Mouse (Mus musculus): ENCODE results near the gene Trir. TPM values are rescaled to one million over a fixed set of nuclear protein-coding genes. Genes with fewer than 3 reads are reported as not detected.

The Trir gene
- polyA plus RNA-seq, 1 experiment: 198 TPM

- no peak for TF ChIP-seq TCF3 (IDR thresholded peaks at IDR 0.05; ENCODE audit: insufficient read length, low read depth)
- no peak for TF ChIP-seq CEBPB (IDR thresholded peaks at IDR 0.05; ENCODE audit: insufficient read depth, poor library complexity, severe bottlenecking)
- TF ChIP-seq E2F4 (IDR thresholded peaks at IDR 0.05; ENCODE audit: insufficient read depth): no peak
- TF ChIP-seq SRF (IDR thresholded peaks at IDR 0.05; ENCODE audit: control insufficient read depth, insufficient read length, low read depth): no peak
- no peak for TF ChIP-seq USF1 (IDR thresholded peaks at IDR 0.05; ENCODE audit: low read depth)
- TF ChIP-seq POLR2A (IDR thresholded peaks at IDR 0.05; ENCODE audit: insufficient read length, low read depth): no peak
- TF ChIP-seq MYOD1 (IDR thresholded peaks at IDR 0.05; ENCODE audit: control insufficient read depth in 1 of 3, insufficient read length in 2 of 3, low read depth in 2 of 3): no peak
- no peak for TF ChIP-seq REST (IDR thresholded peaks at IDR 0.05; ENCODE audit: insufficient read depth, insufficient read length)
- TF ChIP-seq MAX (IDR thresholded peaks at IDR 0.05; ENCODE audit: low read depth): no peak
- TF ChIP-seq POLR2AphosphoS2 (IDR thresholded peaks at IDR 0.05; ENCODE audit: insufficient read length, low read depth): no peak
- TF ChIP-seq TCF12 (IDR thresholded peaks at IDR 0.05; ENCODE audit: insufficient read depth, poor library complexity, severe bottlenecking): no peak
- TF ChIP-seq MYOG (IDR thresholded peaks at IDR 0.05; ENCODE audit: control insufficient read depth in 1 of 3, insufficient read depth in 1 of 3, insufficient read length in 2 of 3, low read depth in 2 of 3): no peak
- H3K27me3 ChIP-seq (ENCODE audit: control insufficient read depth, insufficient read depth, insufficient read length): no peaks in the 10 kb centered on the region
- H3K4me2 ChIP-seq (ENCODE audit: low read depth): peak overlapping the region; percentile 88
- H3ac ChIP-seq (ENCODE audit: control insufficient read depth, insufficient read length): peak overlapping the region; percentile 75
- peak overlapping the region; percentile 99 for H3K4me3 ChIP-seq
- peaks cover 58% of the 10 kb centered on the region for H3K79me2 ChIP-seq (ENCODE audit: control insufficient read depth, insufficient read depth)
- peaks cover 19% of the 10 kb centered on the region for H3K36me3 ChIP-seq (ENCODE audit: control insufficient read depth, insufficient read depth)
Observed at GRCm38 (mm10) chr8:85027516-85027855, 863 bp downstream of the Trir start.

GRCm38 (mm10) chr8:85027922-85028321 lies 1.3 kb downstream of the Trir start:
- Histone ChIP-seq H3ac (ENCODE audit: control insufficient read depth, insufficient read length) (peak overlapping the region; percentile 75), H3K4me3 (peak overlapping the region; percentile 99), H3K4me2 (ENCODE audit: low read depth) (peak overlapping the region; percentile 88), H3K79me2 (ENCODE audit: control insufficient read depth, insufficient read depth) (peaks cover 59% of the 10 kb centered on the region), H3K36me3 (ENCODE audit: control insufficient read depth, insufficient read depth) (peaks cover 23% of the 10 kb centered on the region), H3K27me3 (ENCODE audit: control insufficient read depth, insufficient read depth, insufficient read length) (no peaks in the 10 kb centered on the region)
- TF ChIP-seq MYOD1 (IDR thresholded peaks at IDR 0.05; ENCODE audit: control insufficient read depth in 1 of 3, insufficient read length in 2 of 3, low read depth in 2 of 3) (no peak), USF1 (IDR thresholded peaks at IDR 0.05; ENCODE audit: low read depth) (no peak), SRF (IDR thresholded peaks at IDR 0.05; ENCODE audit: control insufficient read depth, insufficient read length, low read depth) (no peak), E2F4 (IDR thresholded peaks at IDR 0.05; ENCODE audit: insufficient read depth) (no peak), MAX (IDR thresholded peaks at IDR 0.05; ENCODE audit: low read depth) (no peak), TCF3 (IDR thresholded peaks at IDR 0.05; ENCODE audit: insufficient read length, low read depth) (no peak), CEBPB (IDR thresholded peaks at IDR 0.05; ENCODE audit: insufficient read depth, poor library complexity, severe bottlenecking) (no peak), MYOG (IDR thresholded peaks at IDR 0.05; ENCODE audit: control insufficient read depth in 1 of 3, insufficient read depth in 1 of 3, insufficient read length in 2 of 3, low read depth in 2 of 3) (no peak), POLR2A (IDR thresholded peaks at IDR 0.05; ENCODE audit: insufficient read length, low read depth) (no peak)

DNA sequence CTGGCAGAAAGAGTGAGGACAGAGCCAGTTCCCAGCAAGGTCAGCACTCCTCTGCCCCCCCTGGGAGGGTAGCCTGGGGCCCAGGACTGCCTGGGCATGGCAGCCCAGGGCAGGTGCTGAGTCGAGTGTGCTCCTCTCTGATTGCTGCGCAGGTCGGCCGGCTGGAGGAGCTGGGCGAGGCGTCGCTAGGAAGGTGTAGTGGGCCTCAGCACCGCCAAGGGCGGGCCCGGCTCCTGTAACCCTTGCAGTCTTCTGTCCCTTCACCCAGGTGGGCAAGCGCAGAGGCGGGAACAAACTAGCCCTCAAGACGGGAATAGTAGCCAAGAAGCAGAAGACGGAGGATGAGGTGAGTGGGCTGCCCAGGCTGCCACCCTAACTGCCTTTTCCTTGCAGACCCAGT lies 2.6 kb downstream of the Trir start:
- Histone ChIP-seq H3ac (ENCODE audit: control insufficient read depth, insufficient read length) (no peak overlapping the region), H3K79me2 (ENCODE audit: control insufficient read depth, insufficient read depth) (peaks cover 52% of the 10 kb centered on the region), H3K4me3 (peak overlapping the region; percentile 99), H3K4me2 (ENCODE audit: low read depth) (peak overlapping the region; percentile 88), H3K36me3 (ENCODE audit: control insufficient read depth, insufficient read depth) (peaks cover 25% of the 10 kb centered on the region), H3K27me3 (ENCODE audit: control insufficient read depth, insufficient read depth, insufficient read length) (no peaks in the 10 kb centered on the region)
- TF ChIP-seq POLR2AphosphoS2 (IDR thresholded peaks at IDR 0.05; ENCODE audit: insufficient read length, low read depth): no peak
- TF ChIP-seq POLR2A (IDR thresholded peaks at IDR 0.05; ENCODE audit: insufficient read length, low read depth): no peak
- no peak for TF ChIP-seq MAX (IDR thresholded peaks at IDR 0.05; ENCODE audit: low read depth)
- no peak for TF ChIP-seq TCF3 (IDR thresholded peaks at IDR 0.05; ENCODE audit: insufficient read length, low read depth)
- no peak for TF ChIP-seq SRF (IDR thresholded peaks at IDR 0.05; ENCODE audit: control insufficient read depth, insufficient read length, low read depth)

- H3ac ChIP-seq (ENCODE audit: control insufficient read depth, insufficient read length): no peak overlapping the region
- TF ChIP-seq E2F4 (IDR thresholded peaks at IDR 0.05; ENCODE audit: insufficient read depth) (no peak), USF1 (IDR thresholded peaks at IDR 0.05; ENCODE audit: low read depth) (no peak), CEBPB (IDR thresholded peaks at IDR 0.05; ENCODE audit: insufficient read depth, poor library complexity, severe bottlenecking) (no peak), TCF3 (IDR thresholded peaks at IDR 0.05; ENCODE audit: insufficient read length, low read depth) (no peak), MYOG (IDR thresholded peaks at IDR 0.05; ENCODE audit: control insufficient read depth in 1 of 3, insufficient read depth in 1 of 3, insufficient read length in 2 of 3, low read depth in 2 of 3) (no peak)
- peaks cover 25% of the 10 kb centered on the region for H3K36me3 ChIP-seq (ENCODE audit: control insufficient read depth, insufficient read depth)
- H3K27me3 ChIP-seq (ENCODE audit: control insufficient read depth, insufficient read depth, insufficient read length): no peaks in the 10 kb centered on the region
- H3K4me2 ChIP-seq (ENCODE audit: low read depth): no peak overlapping the region
- H3K4me3 ChIP-seq: no peak overlapping the region
- H3K79me2 ChIP-seq (ENCODE audit: control insufficient read depth, insufficient read depth): peaks cover 41% of the 10 kb centered on the region
Observed at GRCm38 (mm10) chr8:85032622-85033311, 6.1 kb downstream of the Trir start.

DNA sequence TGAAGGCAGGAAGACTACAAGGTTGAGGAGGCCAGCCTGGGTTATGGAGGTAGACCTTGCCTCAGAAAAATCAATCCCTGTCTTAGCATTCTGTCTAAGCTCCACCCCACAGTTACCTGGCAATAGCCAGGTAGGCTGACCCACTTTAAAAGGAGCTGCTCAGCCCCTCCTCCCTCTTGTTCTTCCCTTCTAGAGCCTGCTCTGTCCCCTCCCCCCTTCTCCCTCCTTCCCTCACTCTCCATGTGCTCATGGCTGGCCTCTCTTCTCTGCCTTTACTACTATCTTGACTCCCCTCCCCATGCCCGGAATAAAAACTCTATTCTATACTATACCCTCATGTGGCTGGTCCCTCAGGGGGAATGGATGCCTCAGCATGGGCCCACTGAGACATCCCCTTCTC lies 7.2 kb downstream of the Trir start:
- Histone ChIP-seq H3K4me2 (ENCODE audit: low read depth) (no peak overlapping the region), H3K36me3 (ENCODE audit: control insufficient read depth, insufficient read depth) (peaks cover 25% of the 10 kb centered on the region)

More for the DNA sequence above, 7.2 kb downstream of the Trir start:
- Histone ChIP-seq H3K79me2 (ENCODE audit: control insufficient read depth, insufficient read depth) (peaks cover 41% of the 10 kb centered on the region), H3K4me3 (no peak overlapping the region), H3K27me3 (ENCODE audit: control insufficient read depth, insufficient read depth, insufficient read length) (no peaks in the 10 kb centered on the region), H3ac (ENCODE audit: control insufficient read depth, insufficient read length) (no peak overlapping the region)
- TF ChIP-seq MAX (IDR thresholded peaks at IDR 0.05; ENCODE audit: low read depth) (no peak), CEBPB (IDR thresholded peaks at IDR 0.05; ENCODE audit: insufficient read depth, poor library complexity, severe bottlenecking) (no peak), POLR2A (IDR thresholded peaks at IDR 0.05; ENCODE audit: insufficient read length, low read depth) (no peak), TCF3 (IDR thresholded peaks at IDR 0.05; ENCODE audit: insufficient read length, low read depth) (no peak), MYOG (IDR thresholded peaks at IDR 0.05; ENCODE audit: control insufficient read depth in 1 of 3, insufficient read depth in 1 of 3, insufficient read length in 2 of 3, low read depth in 2 of 3) (no peak), REST (IDR thresholded peaks at IDR 0.05; ENCODE audit: insufficient read depth, insufficient read length) (no peak), POLR2AphosphoS2 (IDR thresholded peaks at IDR 0.05; ENCODE audit: insufficient read length, low read depth) (no peak), USF1 (IDR thresholded peaks at IDR 0.05; ENCODE audit: low read depth) (no peak), SRF (IDR thresholded peaks at IDR 0.05; ENCODE audit: control insufficient read depth, insufficient read length, low read depth) (no peak), TCF12 (IDR thresholded peaks at IDR 0.05; ENCODE audit: insufficient read depth, poor library complexity, severe bottlenecking) (no peak), MYOD1 (IDR thresholded peaks at IDR 0.05; ENCODE audit: control insufficient read depth in 1 of 3, insufficient read length in 2 of 3, low read depth in 2 of 3) (no peak), E2F4 (IDR thresholded peaks at IDR 0.05; ENCODE audit: insufficient read depth) (no peak)

All from myocyte (in vitro differentiated cells).